Mouse (Mus musculus) embryonic fibroblast, embryonic 13.5 days (primary cell): ENCODE results near the gene Zfhx3.

Source experiments
- CTCF ChIP-seq: IDR thresholded peaks from 2 replicates; pipeline ENCODE4 v1.5.1; 2011; ENCODE audit warnings: mild to moderate bottlenecking, control low read depth, low read length, moderate library complexity, borderline replicate concordance; ENCODE audit not compliant: insufficient read depth
- POLR2A ChIP-seq: IDR thresholded peaks from 2 replicates; pipeline ENCODE4 v1.6.1; 2011; ENCODE audit warnings: low read depth, mild to moderate bottlenecking, control low read depth, low read length, moderate library complexity

GRCm38 (mm10) chr8:108870371-108870770, 927.9 kb downstream of the Zfhx3 start:
- TF ChIP-seq POLR2A (no peak), CTCF (no peak)
